Mouse (Mus musculus) heart, embryonic 14.5 days (tissue): ENCODE results near the gene Sec13. TPM values are rescaled to one million over a fixed set of nuclear protein-coding genes. Genes with fewer than 3 reads are reported as not detected.

Source experiments
- ATAC-seq: fragments of 200-750 bp; cut with Nextera tagmentation; 2 replicates; pipeline ENCODE4 v1.8.0; 2017; ENCODE audit warnings: low read depth, moderate TSS enrichment; ENCODE audit not compliant: insufficient number of reproducible peaks, insufficient read depth, low FRiP score
- H3K27ac ChIP-seq, 2 experiments: fragments of 200-500 bp in 1 of 2; fragments of 300-500 bp in 1 of 2; sonication (generic) in 1 of 2; replicated peaks in 1 of 2; 2 replicates each; pipeline ENCODE4 v1.5.1; 2012 to 2014; ENCODE audit warnings: low read depth in 2 of 2, low read length in 2 of 2, control low read depth in 1 of 2, mild to moderate bottlenecking in 1 of 2, mixed read lengths in 1 of 2; ENCODE audit not compliant: control insufficient read depth in 1 of 2, insufficient read depth in 1 of 2
- H3K27me3 ChIP-seq: fragments of 300-500 bp; sonication (generic); 2 replicates; pipeline ENCODE4 v1.6.1; 2014; ENCODE audit warnings: mild to moderate bottlenecking, low read length, control low read depth; ENCODE audit not compliant: control insufficient read depth, insufficient read depth
- H3K36me3 ChIP-seq: fragments of 300-500 bp; sonication (generic); 2 replicates; pipeline ENCODE4 v1.6.1; 2014; ENCODE audit warnings: mild to moderate bottlenecking, control low read depth, low read length, mixed read lengths; ENCODE audit not compliant: control insufficient read depth, insufficient read depth
- H3K4me1 ChIP-seq, 2 experiments: fragments of 200-500 bp in 1 of 2; fragments of 300-500 bp in 1 of 2; sonication (generic) in 1 of 2; 2 replicates each; pipeline ENCODE4 v1.6.1; 2012 to 2014; ENCODE audit warnings: low read length in 2 of 2, control low read depth in 1 of 2, mixed read lengths in 1 of 2; ENCODE audit not compliant: control insufficient read depth in 2 of 2, insufficient read depth in 2 of 2
- H3K4me2 ChIP-seq: fragments of 300-500 bp; sonication (generic); 2 replicates; pipeline ENCODE4 v1.6.1; 2014; ENCODE audit warnings: mild to moderate bottlenecking, low read length
- H3K4me3 ChIP-seq, 2 experiments: fragments of 200-500 bp in 1 of 2; fragments of 300-500 bp in 1 of 2; sonication (generic) in 1 of 2; 2 replicates each; pipeline ENCODE4 v1.5.1; 2012 to 2014; ENCODE audit warnings: low read length in 2 of 2, mild to moderate bottlenecking in 2 of 2, control low read depth in 1 of 2, low read depth in 1 of 2, moderate library complexity in 1 of 2; ENCODE audit not compliant: control insufficient read depth in 1 of 2, insufficient read depth in 1 of 2
- H3K9ac ChIP-seq: fragments of 300-500 bp; sonication (generic); 2 replicates; pipeline ENCODE4 v1.6.1; 2014; ENCODE audit warnings: mild to moderate bottlenecking, low read length
- H3K9me3 ChIP-seq: fragments of 300-500 bp; sonication (generic); 2 replicates; pipeline ENCODE4 v1.6.1; 2016; ENCODE audit warnings: low read length, control low read depth; ENCODE audit not compliant: control insufficient read depth
- WGBS: fragments of 180-500 bp; shearing (Covaris S2); extraction: QIAGEN DNeasy Blood & Tissue Kit; methylation state at CpG from one replicate; pipeline ENCODE4 v1.1.7; 2014; 5-methylcytosine and 5-hydroxymethylcytosine counted together
- microRNA-seq: library from miRNA; unstranded; fragments of <30 nt; microRNA quantifications from one replicate; pipeline ENCODE4, GENCODE M21; 2016
- polyA plus RNA-seq: library from polyadenylated mRNA; unstranded; fragments of >200 nt; fragmentation: Nextera tagmentation; extraction: Ambion mirVana; gene quantifications from 2 replicates; pipeline ENCODE4 v1.2.1, GENCODE M21; 2014

Sec13 gene
- polyA plus RNA-seq, 1 experiment from 2014 or later, result 211 TPM

DNA sequence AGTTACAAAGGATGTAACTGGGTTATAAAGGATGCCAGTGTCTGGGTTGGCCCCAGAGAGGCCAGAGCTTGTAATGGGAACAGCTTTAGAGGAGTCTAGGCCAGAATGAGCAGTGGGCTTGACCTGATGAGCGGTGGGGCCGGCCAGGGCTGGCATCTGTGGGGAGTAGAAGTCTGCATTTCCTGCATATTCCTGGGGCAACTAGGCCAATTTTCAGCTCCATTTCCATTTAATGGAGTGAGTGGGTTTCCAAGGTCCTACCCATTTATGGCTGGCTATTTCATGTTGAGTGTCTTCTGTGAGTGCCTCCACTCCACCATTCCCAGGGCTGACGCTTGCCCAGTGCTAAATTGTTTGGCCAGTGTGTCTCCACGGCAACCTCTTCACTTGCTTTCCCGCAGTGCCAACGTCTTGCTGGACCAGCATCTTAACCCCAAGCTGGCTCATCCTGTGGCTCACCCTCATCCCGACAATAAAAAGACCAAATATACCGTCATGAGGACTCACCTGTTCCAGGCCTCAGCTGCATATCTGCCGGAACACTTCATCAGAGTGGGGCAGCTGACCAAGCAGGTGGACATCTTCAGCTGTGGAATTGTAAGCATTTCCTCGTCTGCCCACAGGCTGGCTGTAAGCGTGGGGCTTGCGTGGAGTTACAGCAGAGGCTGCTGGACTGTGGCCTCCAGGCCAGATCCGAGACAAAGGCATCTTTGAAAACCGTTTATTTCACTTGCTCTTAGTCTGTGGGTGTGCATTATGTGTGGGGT, 62.1 kb downstream of the Sec13 start:
- WGBS, result 81% methylated on average over 14 of the region's 14 CpGs
- H3K27ac ChIP-seq, result no peak overlapping the region
- peaks cover 3% of the 10 kb centered on the region; the same call in 1 of the 2 replicates for H3K36me3 ChIP-seq
- H3K9ac ChIP-seq, result no peak overlapping the region
- no peaks in the 10 kb centered on the region for H3K9me3 ChIP-seq
- ATAC-seq, result no peak
- no peaks in the 10 kb centered on the region for H3K27me3 ChIP-seq
- no peak overlapping the region for H3K4me3 ChIP-seq
- H3K4me2 ChIP-seq, result no peak overlapping the region
- H3K4me1 ChIP-seq, result peaks cover 0 to 7% of the 10 kb centered on the region in 2 experiments; a peak in 1 of 4 replicates

Small RNA genes lying within 50 kb of the gene (microRNA-seq; reads per million reads assigned to microRNA genes)
- gene Mir7042, result 0.84 reads per million

Other genes with a start within 250 kb of the Sec13 start
- gene Prrt3, start 238.8 kb downstream of the Sec13 start, polyA plus RNA-seq, result 0.13 and 0.27 TPM in 2 replicates
- 84.6 and 89.2 TPM in 2 replicates for gene Emc3, start 209.1 kb downstream of the Sec13 start, polyA plus RNA-seq
- gene Fancd2, start 209.1 kb downstream of the Sec13 start, polyA plus RNA-seq, result 10.1 and 10.6 TPM in 2 replicates
- 0.31 TPM in 1 of 2 replicates, not detected in the other for gene Fancd2os, start 140.0 kb downstream of the Sec13 start, polyA plus RNA-seq
- 184 and 197 TPM in 2 replicates for gene Brk1, start 136.0 kb downstream of the Sec13 start, polyA plus RNA-seq
- 34.5 and 36.6 TPM in 2 replicates for gene Vhl, start 116.8 kb downstream of the Sec13 start, polyA plus RNA-seq
- gene Irak2, start 102.3 kb downstream of the Sec13 start, polyA plus RNA-seq, result 3.9 and 4.7 TPM in 2 replicates
- gene Tatdn2, start 43.7 kb downstream of the Sec13 start, polyA plus RNA-seq, result 0.93 and 1.1 TPM in 2 replicates
- gene Ghrl, start 20.9 kb downstream of the Sec13 start, polyA plus RNA-seq, result 0.23 TPM in 1 of 2 replicates, not detected in the other